ENCODE assay signal across 1 mouse cellular context in the genomic region with DNA sequence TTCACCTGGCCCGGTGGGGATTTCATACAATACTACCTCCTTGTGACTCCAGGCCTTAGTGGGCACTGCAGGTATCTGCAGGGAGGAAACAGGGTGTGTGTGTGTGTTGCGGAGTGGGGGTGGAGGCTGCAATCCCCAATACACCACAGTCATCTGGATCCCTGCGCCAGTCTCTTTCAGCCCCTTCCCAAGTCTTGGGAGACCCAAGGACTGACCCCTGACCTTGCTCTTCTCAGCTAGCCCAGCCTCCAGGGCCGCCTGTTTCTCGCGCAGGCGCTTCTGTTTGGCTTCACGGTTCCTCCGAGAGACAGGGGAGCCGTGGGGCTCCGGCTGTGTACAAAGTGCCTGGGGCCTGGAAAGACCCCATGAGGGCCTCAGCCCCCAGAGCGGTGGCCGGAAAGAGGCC.
TF ChIP-seq lines count a peak whose summit lies in the region.

No protein-coding gene starts in this region.

TF ChIP-seq in CH12.LX, 34 proteins besides CTCF, POLR2A, EP300 and RAD21:
- TF ChIP-seq ZC3H11A (IDR thresholded peaks at IDR 0.05; ENCODE audit: low read depth, low read length) (no peak), ZKSCAN1 (IDR thresholded peaks at IDR 0.05; ENCODE audit: borderline replicate concordance, low read depth, low read length) (no peak), UBTF (IDR thresholded peaks at IDR 0.05; ENCODE audit: low read depth, low read length) (no peak; the same call in 1 of the 2 replicates), SIN3A (IDR thresholded peaks at IDR 0.05; ENCODE audit: low read length) (peak; percentile 52; the same call in 1 of the 2 replicates), KAT2A (IDR thresholded peaks at IDR 0.05; ENCODE audit: insufficient replicate concordance, low read length) (no peak), ZMIZ1 (IDR thresholded peaks at IDR 0.05; ENCODE audit: low read depth, low read length) (no peak), MEF2A (IDR thresholded peaks at IDR 0.05; ENCODE audit: borderline replicate concordance, low read depth, low read length) (no peak), MYC (IDR thresholded peaks at IDR 0.05; ENCODE audit: low read depth, low read length) (no peak), NRF1 (IDR thresholded peaks at IDR 0.05; ENCODE audit: low read depth, low read length) (peak; percentile 65), MAX (IDR thresholded peaks at IDR 0.05; ENCODE audit: low read length) (no peak), GABPA (IDR thresholded peaks at IDR 0.05; ENCODE audit: insufficient replicate concordance, low read depth, low read length) (no peak)
